Comparison of ENCODE assay signal across 9 mouse cellular contexts in the genomic region with DNA sequence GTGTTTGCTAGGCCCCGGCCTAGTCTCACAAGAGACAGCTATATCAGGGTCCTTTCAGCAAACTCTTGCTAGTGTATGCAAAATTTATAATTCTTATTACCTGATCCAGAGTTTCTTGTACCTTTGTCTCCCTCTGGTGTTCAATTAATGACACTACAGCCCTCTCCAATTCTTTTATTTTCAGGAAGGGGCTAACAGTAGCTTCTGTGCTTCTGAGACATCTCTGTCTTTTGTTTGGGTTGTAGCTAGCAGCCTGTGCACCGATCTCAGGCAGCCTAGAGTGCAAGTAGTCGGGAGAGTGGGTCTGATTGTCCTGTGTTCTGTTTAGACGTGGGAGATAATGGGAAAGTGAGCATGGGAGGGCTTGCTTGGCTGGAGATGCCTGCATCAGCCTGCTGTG. TPM values are rescaled to one million over a fixed set of nuclear protein-coding genes. Genes with fewer than 3 reads are reported as not detected.
DNase-seq lines count a peak whose midpoint lies in the region; ATAC-seq and TF ChIP-seq lines count a peak whose summit lies in the region.
"Had no signal": no experiment of that assay in that cellular context is flagged by ENCODE, and none has a peak within 500 bp of the region (broad histone marks: within the 10 kb centered on the region; RNA-seq: fewer than 3 reads in every experiment).

No protein-coding gene starts in this region.

- no peak overlapping the region for H3K27ac ChIP-seq in forebrain, postnatal 0 days (ENCODE audit: low read depth, low read length)
- no peak overlapping the region for H3K27ac ChIP-seq in forebrain, embryonic 13.5 days
- no peak overlapping the region for H3K27ac ChIP-seq in lung, embryonic 14.5 days (ENCODE audit: low read depth)
- H3K27ac ChIP-seq in heart, embryonic 12.5 days (ENCODE audit: poor library complexity, severe bottlenecking) = no peak overlapping the region
- H3K27ac ChIP-seq: neural tube, embryonic 12.5 days had no signal

- no peak overlapping the region for H3K4me2 ChIP-seq in forebrain, postnatal 0 days (ENCODE audit: low read depth)
- H3K4me2 ChIP-seq in forebrain, embryonic 13.5 days = no peak overlapping the region
- H3K4me2 ChIP-seq in lung, embryonic 14.5 days = no peak overlapping the region
- H3K4me2 ChIP-seq in heart, embryonic 12.5 days = no peak overlapping the region
- H3K4me2 ChIP-seq: neural tube, embryonic 12.5 days had no signal

- 20% methylated on average over 4 of the region's 4 CpGs for WGBS in forebrain, postnatal 0 days
- WGBS in forebrain, embryonic 13.5 days = 24% methylated on average over 4 of the region's 4 CpGs
- WGBS in lung, embryonic 14.5 days = 22% methylated on average over 4 of the region's 4 CpGs
- WGBS in heart, embryonic 12.5 days = 23% methylated on average over 4 of the region's 4 CpGs

- no peaks in the 10 kb centered on the region; the same call in 1 of the 2 replicates for H3K36me3 ChIP-seq in forebrain, postnatal 0 days (ENCODE audit: insufficient read depth)
- H3K36me3 ChIP-seq in forebrain, embryonic 13.5 days (ENCODE audit: poor library complexity, severe bottlenecking) = 0 out of 2 replicates have a peak, but pooled peaks cover 6% of the 10 kb centered on the region
- 0 out of 2 replicates have a peak, but pooled peaks cover 6% of the 10 kb centered on the region for H3K36me3 ChIP-seq in lung, embryonic 14.5 days (ENCODE audit: insufficient read depth)
- peaks cover 23% of the 10 kb centered on the region for H3K36me3 ChIP-seq in heart, embryonic 12.5 days
- H3K36me3 ChIP-seq: neural tube, embryonic 12.5 days had no signal

- DNase-seq in forebrain, postnatal 0 days = peak; percentile 56
- DNase-seq in lung, embryonic 14.5 days = peak; percentile 75
- no peak for DNase-seq in lung, postnatal 14 days
- DNase-seq in c-Kit-negative CD71-positive TER-119-positive erythroid progenitor cells, embryonic 14.5 days (ENCODE audit: low read depth, low spot score) = peak; percentile 13
- peak; percentile 7 to 16 for DNase-seq in natural killer cell, adult 2 months (ENCODE audit: low spot score in 2 of 2)

- no peaks in the 10 kb centered on the region for H3K9me3 ChIP-seq in forebrain, postnatal 0 days (ENCODE audit: low read length)
- H3K9me3 ChIP-seq in forebrain, embryonic 13.5 days (replicated peaks) = no peaks in the 10 kb centered on the region
- H3K9me3 ChIP-seq in lung, embryonic 14.5 days (ENCODE audit: low read depth, low read length) = no peaks in the 10 kb centered on the region
- no peaks in the 10 kb centered on the region for H3K9me3 ChIP-seq in heart, embryonic 12.5 days (replicated peaks)
- H3K9me3 ChIP-seq: neural tube, embryonic 12.5 days had no signal

- H3K27me3 ChIP-seq in forebrain, postnatal 0 days (ENCODE audit: insufficient read depth, low read length) = no peaks in the 10 kb centered on the region
- no peaks in the 10 kb centered on the region for H3K27me3 ChIP-seq in forebrain, embryonic 13.5 days
- no peaks in the 10 kb centered on the region for H3K27me3 ChIP-seq in lung, embryonic 14.5 days (ENCODE audit: insufficient read depth, low read length)
- no peaks in the 10 kb centered on the region for H3K27me3 ChIP-seq in heart, embryonic 12.5 days (replicated peaks)
- H3K27me3 ChIP-seq: neural tube, embryonic 12.5 days had no signal

- ATAC-seq in forebrain, postnatal 0 days = no peak
- no peak for ATAC-seq in forebrain, embryonic 13.5 days
- ATAC-seq in lung, embryonic 14.5 days (ENCODE audit: insufficient read depth) = no peak
- ATAC-seq in frontal cortex, adult (ENCODE audit: low TSS enrichment) = no peak
- no peak for ATAC-seq in heart, embryonic 12.5 days (ENCODE audit: insufficient number of reproducible peaks, low FRiP score)

- no peak overlapping the region for H3K4me3 ChIP-seq in forebrain, postnatal 0 days (ENCODE audit: low read depth, low read length)
- no peak overlapping the region for H3K4me3 ChIP-seq in forebrain, embryonic 13.5 days
- H3K4me3 ChIP-seq in lung, embryonic 14.5 days (ENCODE audit: low read depth, low read length) = no peak overlapping the region
- H3K4me3 ChIP-seq in heart, embryonic 12.5 days = no peak overlapping the region
- H3K4me3 ChIP-seq: neural tube, embryonic 12.5 days had no signal

- H3K4me1 ChIP-seq in forebrain, postnatal 0 days (ENCODE audit: insufficient read depth) = no peaks in the 10 kb centered on the region
- no peaks in the 10 kb centered on the region for H3K4me1 ChIP-seq in forebrain, embryonic 13.5 days
- no peaks in the 10 kb centered on the region for H3K4me1 ChIP-seq in lung, embryonic 14.5 days (ENCODE audit: insufficient read depth)
- H3K4me1 ChIP-seq in heart, embryonic 12.5 days (replicated peaks) = no peaks in the 10 kb centered on the region
- H3K4me1 ChIP-seq: neural tube, embryonic 12.5 days had no signal

- H3K9ac ChIP-seq in forebrain, postnatal 0 days = no peak overlapping the region
- no peak overlapping the region for H3K9ac ChIP-seq in forebrain, embryonic 13.5 days
- no peak overlapping the region for H3K9ac ChIP-seq in lung, embryonic 14.5 days
- H3K9ac ChIP-seq in heart, embryonic 12.5 days = no peak overlapping the region
- H3K9ac ChIP-seq: neural tube, embryonic 12.5 days had no signal

- TF ChIP-seq CTCF in forebrain, postnatal 0 days (IDR thresholded peaks at IDR 0.05; ENCODE audit: low read depth) = peak; percentile 73
- peak; percentile 71 for TF ChIP-seq CTCF in lung, embryonic 14.5 days (IDR thresholded peaks at IDR 0.05; ENCODE audit: low read depth)

RNA-seq across cellular contexts. Expression of a gene that starts 42.9 kb away (rescaled TPM):
- 18.9 and 24.3 TPM in 2 replicates for total RNA-seq in forebrain, postnatal 0 days (2014; rRNA removed)
- 31.8 and 41.9 TPM in 2 replicates for polyA plus RNA-seq in forebrain, postnatal 0 days (2015; fragmentation: Nextera tagmentation; extraction: Ambion mirVana)
- polyA plus RNA-seq in forebrain, embryonic 13.5 days (2015; fragmentation: Nextera tagmentation; extraction: Ambion mirVana) = 50.9 and 51.2 TPM in 2 replicates
- 35.8 and 42.3 TPM in 2 replicates for polyA plus RNA-seq in lung, embryonic 14.5 days (2014; fragmentation: Nextera tagmentation; extraction: Ambion mirVana)
- 29.7 and 31.0 TPM in 2 replicates for polyA plus RNA-seq in heart, embryonic 12.5 days (2016; fragmentation: Nextera tagmentation; extraction: Ambion mirVana)
